In the genomic region with DNA sequence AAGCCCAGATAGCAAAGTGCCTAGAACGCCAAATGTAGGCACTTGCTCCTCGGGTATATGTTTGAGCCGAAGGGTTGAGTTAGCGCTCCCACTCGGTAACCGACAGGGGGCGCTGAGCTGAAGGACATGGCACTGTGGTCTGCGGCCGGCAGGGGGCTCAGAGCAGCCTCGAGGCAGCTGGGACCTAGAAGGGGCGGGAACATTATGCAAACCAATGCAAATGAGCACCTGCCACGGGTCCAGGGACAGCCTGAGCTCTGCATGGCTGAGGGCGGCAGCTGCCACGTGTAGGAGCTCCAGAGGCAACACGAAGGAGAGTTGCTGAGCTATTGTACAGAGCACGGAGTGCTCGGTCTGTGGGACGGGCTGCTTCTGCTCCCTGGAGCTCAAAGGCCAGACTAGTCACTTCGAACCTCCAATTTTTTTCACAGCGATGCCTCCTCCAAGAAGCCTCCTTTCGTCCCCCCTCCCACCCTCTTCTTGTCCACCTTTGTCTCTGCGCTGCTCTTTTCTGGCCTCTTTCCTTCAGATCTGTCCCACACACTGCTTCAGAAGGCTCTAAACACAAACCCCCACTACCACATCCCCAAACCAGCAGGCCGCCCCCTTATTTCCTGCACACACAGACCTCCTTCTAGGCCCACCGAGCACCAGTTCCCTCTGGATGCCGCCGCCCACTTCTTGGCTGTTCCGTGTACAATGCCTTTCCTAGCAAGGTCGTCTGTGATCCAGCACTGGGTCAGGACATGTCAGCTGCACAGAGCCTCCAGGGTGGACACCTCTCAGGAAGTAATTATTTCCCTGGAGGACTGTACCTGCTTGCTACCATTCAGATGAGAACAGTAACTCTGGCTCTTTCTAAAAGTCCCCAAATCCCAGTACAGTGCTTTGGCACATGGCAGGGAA, we compare ENCODE assay signal across 8 mouse cellular contexts. TPM values are rescaled to one million over a fixed set of nuclear protein-coding genes. Genes with fewer than 3 reads are reported as not detected.
DNase-seq lines count a peak whose midpoint lies in the region; ATAC-seq and TF ChIP-seq lines count a peak whose summit lies in the region.

No protein-coding gene starts in this region.

- TF ChIP-seq POLR2A in cerebellum, adult 2 months (IDR thresholded peaks at IDR 0.05; ENCODE audit: borderline replicate concordance, insufficient read depth, low read length) = no peak

- H3K27me3 ChIP-seq in heart, embryonic 10.5 days (ENCODE audit: insufficient read depth, poor library complexity, severe bottlenecking) = peaks cover 66% of the 10 kb centered on the region
- no peaks in the 10 kb centered on the region for H3K27me3 ChIP-seq in cerebellum, adult 2 months (ENCODE audit: control insufficient read depth, insufficient read depth, low read length)
- peaks cover 38% of the 10 kb centered on the region; the same call in 1 of the 2 replicates for H3K27me3 ChIP-seq in limb, embryonic 10.5 days (ENCODE audit: low read depth, poor library complexity, severe bottlenecking)
- H3K27me3 ChIP-seq in midbrain, embryonic 13.5 days = peaks cover 8% of the 10 kb centered on the region

- peak; percentile 84 for DNase-seq in heart, embryonic 10.5 days (ENCODE audit: low spot score)
- no peak for DNase-seq in heart, postnatal 25 days (ENCODE audit: low spot score)
- peak; percentile 80 to 82 for DNase-seq in cerebellum, adult 2 months
- DNase-seq in forelimb bud, embryonic 11.5 days (ENCODE audit: low read depth, low spot score) = peak; percentile 85
- peak; percentile 48 for DNase-seq in kidney, adult 18-20 months
- DNase-seq in limb, embryonic 10.5 days (ENCODE audit: low spot score) = peak; percentile 91
- DNase-seq in spleen, postnatal 10 days (ENCODE audit: low spot score in 2 of 2) = peak; percentile 37 to 79

- no peak overlapping the region for H3K4me2 ChIP-seq in midbrain, embryonic 13.5 days (replicated peaks)

- peak; percentile 97 for TF ChIP-seq CTCF in cerebellum, adult 2 months (IDR thresholded peaks at IDR 0.05; ENCODE audit: borderline replicate concordance, insufficient read depth, low read depth, low read length)

- no peak overlapping the region for H3K27ac ChIP-seq in heart, embryonic 10.5 days
- no peak overlapping the region for H3K27ac ChIP-seq in cerebellum, adult 2 months (ENCODE audit: insufficient read depth, low read length)
- H3K27ac ChIP-seq in limb, embryonic 10.5 days = peak overlapping the region; percentile 21; the same call in 1 of the 2 replicates
- H3K27ac ChIP-seq in midbrain, embryonic 13.5 days = peak overlapping the region; percentile 62

- H3K36me3 ChIP-seq in heart, embryonic 10.5 days = no peaks in the 10 kb centered on the region
- no peaks in the 10 kb centered on the region for H3K36me3 ChIP-seq in limb, embryonic 10.5 days
- H3K36me3 ChIP-seq in midbrain, embryonic 13.5 days = no peaks in the 10 kb centered on the region

- ATAC-seq in midbrain, embryonic 13.5 days = peak; percentile 93

- no peak overlapping the region for H3K4me3 ChIP-seq in heart, embryonic 10.5 days
- H3K4me3 ChIP-seq in cerebellum, adult 2 months (replicated peaks; ENCODE audit: insufficient read depth, low read depth, low read length) = no peak overlapping the region
- no peak overlapping the region for H3K4me3 ChIP-seq in limb, embryonic 10.5 days
- H3K4me3 ChIP-seq in midbrain, embryonic 13.5 days (replicated peaks) = no peak overlapping the region

- H3K4me1 ChIP-seq in heart, embryonic 10.5 days = peaks cover 20% of the 10 kb centered on the region; the same call in 1 of the 2 replicates
- no peaks in the 10 kb centered on the region for H3K4me1 ChIP-seq in cerebellum, adult 2 months (ENCODE audit: control insufficient read depth, insufficient read depth, low read length)
- peaks cover 31% of the 10 kb centered on the region for H3K4me1 ChIP-seq in limb, embryonic 10.5 days
- H3K4me1 ChIP-seq in midbrain, embryonic 13.5 days (replicated peaks) = peaks cover 20% of the 10 kb centered on the region

- H3K9ac ChIP-seq in midbrain, embryonic 13.5 days (replicated peaks) = no peak overlapping the region

- no peaks in the 10 kb centered on the region for H3K9me3 ChIP-seq in heart, embryonic 10.5 days
- H3K9me3 ChIP-seq in limb, embryonic 10.5 days (replicated peaks) = no peaks in the 10 kb centered on the region
- H3K9me3 ChIP-seq in midbrain, embryonic 13.5 days = no peaks in the 10 kb centered on the region

- intact Hi-C loops in heart, postnatal 25 days (cut with DNase I) = no loop called here

- 31% methylated on average over 28 of the region's 28 CpGs for WGBS in heart, embryonic 10.5 days
- WGBS in cerebellum, adult 2 months = 21% methylated on average over 28 of the region's 28 CpGs
- WGBS in limb, embryonic 10.5 days = 36% methylated on average over 28 of the region's 28 CpGs
- WGBS in midbrain, embryonic 13.5 days = 28% methylated on average over 28 of the region's 28 CpGs

RNA-seq across cellular contexts. Expression of gene Tmem54, which starts 8.0 kb away (rescaled TPM):
- polyA plus RNA-seq in heart, embryonic 10.5 days (2016; fragmentation: Nextera tagmentation; extraction: Ambion mirVana) = 1.1 and 5.6 TPM in 2 replicates
- total RNA-seq in heart, postnatal 25 days (2021) = not detected
- polyA plus RNA-seq in cerebellum, adult 2 months (2012; rRNA removed) = 0.16 TPM in 2 replicates
- polyA plus RNA-seq in limb, embryonic 10.5 days (2016; fragmentation: Nextera tagmentation; extraction: Ambion mirVana) = 6.8 and 7.3 TPM in 2 replicates
- polyA plus RNA-seq in midbrain, embryonic 13.5 days (2015; fragmentation: Nextera tagmentation; extraction: Ambion mirVana) = not detected in 2 replicates

RNA-seq across cellular contexts. Expression of gene Hpca, which starts 8.5 kb away (rescaled TPM):
- polyA plus RNA-seq in heart, embryonic 10.5 days (2016; fragmentation: Nextera tagmentation; extraction: Ambion mirVana) = 1.4 TPM in 1 of 2 replicates, not detected in the other
- not detected for total RNA-seq in heart, postnatal 25 days (2021)
- 148 and 176 TPM in 2 replicates for polyA plus RNA-seq in cerebellum, adult 2 months (2012; rRNA removed)
- 0.30 and 0.69 TPM in 2 replicates for polyA plus RNA-seq in limb, embryonic 10.5 days (2016; fragmentation: Nextera tagmentation; extraction: Ambion mirVana)
- 17.1 and 17.9 TPM in 2 replicates for polyA plus RNA-seq in midbrain, embryonic 13.5 days (2015; fragmentation: Nextera tagmentation; extraction: Ambion mirVana)

RNA-seq across cellular contexts. Expression of gene Fndc5, which starts 23.5 kb away (rescaled TPM):
- polyA plus RNA-seq in heart, embryonic 10.5 days (2016; fragmentation: Nextera tagmentation; extraction: Ambion mirVana) = 3.3 and 3.9 TPM in 2 replicates
- total RNA-seq in heart, postnatal 25 days (2021) = 100 to 1,000 TPM; 325 TPM
- polyA plus RNA-seq in cerebellum, adult 2 months (2012; rRNA removed) = 192 TPM in 2 replicates
- 2.0 and 2.6 TPM in 2 replicates for polyA plus RNA-seq in limb, embryonic 10.5 days (2016; fragmentation: Nextera tagmentation; extraction: Ambion mirVana)
- polyA plus RNA-seq in midbrain, embryonic 13.5 days (2015; fragmentation: Nextera tagmentation; extraction: Ambion mirVana) = 1.9 and 2.0 TPM in 2 replicates

RNA-seq across cellular contexts. Expression of gene Rnf19b, which starts 55.3 kb away (rescaled TPM):
- polyA plus RNA-seq in heart, embryonic 10.5 days (2016; fragmentation: Nextera tagmentation; extraction: Ambion mirVana) = 5.3 and 6.8 TPM in 2 replicates
- total RNA-seq in heart, postnatal 25 days (2021) = 10 to 100 TPM; 21.8 to 21.9 TPM
- polyA plus RNA-seq in cerebellum, adult 2 months (2012; rRNA removed) = 137 and 154 TPM in 2 replicates
- 8.0 and 9.1 TPM in 2 replicates for polyA plus RNA-seq in limb, embryonic 10.5 days (2016; fragmentation: Nextera tagmentation; extraction: Ambion mirVana)
- polyA plus RNA-seq in midbrain, embryonic 13.5 days (2015; fragmentation: Nextera tagmentation; extraction: Ambion mirVana) = 21.5 and 22.1 TPM in 2 replicates

Comparison
In these comparisons a context has a peak if more than half of its experiments do, and no peak if none do; other contexts are left out.
1. H3K27ac ChIP-seq: peak in limb, embryonic 10.5 days (single experiment) and midbrain, embryonic 13.5 days (single experiment); none in heart, embryonic 10.5 days (single experiment) and cerebellum, adult 2 months (single experiment).
2. RNA of gene Fndc5, which starts 23.5 kb away (polyA plus RNA-seq): 192 TPM in cerebellum, adult 2 months; 3.3 to 3.9 TPM in heart, embryonic 10.5 days, 2.0 to 2.6 TPM in limb, embryonic 10.5 days and 1.9 to 2.0 TPM in midbrain, embryonic 13.5 days; every median in the first group is over 10 times any median in the second.